Mouse (Mus musculus) small intestine, adult 2 months (tissue): ENCODE data around the gene Adap1.

Source experiments
- CTCF ChIP-seq: fragments of 200-500 bp; IDR thresholded peaks from 2 replicates; pipeline ENCODE4 v1.5.1; 2012; ENCODE audit warnings: low read depth, mild to moderate bottlenecking, control low read depth, inconsistent platforms, low read length, moderate library complexity, mixed read lengths; ENCODE audit not compliant: insufficient replicate concordance, insufficient read length; ENCODE audit errors: extremely low read depth
- POLR2A ChIP-seq: fragments of 200-500 bp; IDR thresholded peaks from 2 replicates; pipeline ENCODE4 v1.6.1; 2012; ENCODE audit warnings: low read depth, mild to moderate bottlenecking, control low read depth, inconsistent platforms, low read length, moderate library complexity

DNA sequence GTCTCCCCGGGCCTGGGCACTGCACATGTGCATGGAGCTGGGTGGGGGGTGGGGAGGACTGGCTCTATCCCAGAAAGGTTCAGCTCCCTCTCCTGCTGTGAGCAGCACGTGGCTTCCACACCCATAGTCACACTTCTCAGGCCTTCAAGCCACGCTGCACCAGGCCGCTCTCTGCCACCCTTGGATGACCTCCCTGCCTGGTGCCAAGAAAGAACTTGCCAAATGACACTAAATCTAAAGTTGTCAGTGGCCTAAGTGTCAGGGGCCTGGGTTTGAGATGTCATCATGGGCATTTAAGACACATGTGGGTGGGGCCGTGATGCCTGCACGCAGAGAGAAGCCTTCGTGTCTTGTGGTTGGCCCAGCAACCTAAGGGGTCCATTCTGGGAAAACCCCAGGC lies 5.0 kb downstream of the Adap1 start:
- TF ChIP-seq CTCF, result no peak
- TF ChIP-seq POLR2A, result no peak
